Mouse (Mus musculus): ENCODE data around the gene Tnfsf10. TPM values are rescaled to one million over a fixed set of nuclear protein-coding genes. Genes with fewer than 3 reads are reported as not detected.
A peak's percentile ranks its signal among the peaks of the same experiment; 100 is the strongest.
"Not testable (repeated sequence)": the region's sequence is repeated elsewhere in the genome, so short reads cannot be mapped to it uniquely, and the experiment has no call there.

Gene Tnfsf10
- polyA plus RNA-seq (2015; fragmentation: Nextera tagmentation; extraction: Ambion mirVana): 0.17 and 0.19 TPM in 2 replicates

GRCm38 (mm10) chr3:27316559-27317287 lies at the start of gene Tnfsf10:
Gene Tnfsf10 (plus strand): TSS chr3:27317028.
- H3K4me3 ChIP-seq: no peak within 1 kb of the TSS
- no peak within 1 kb of the TSS for H3K9ac ChIP-seq
- ATAC-seq (replicated peaks): no peak
- H3K4me2 ChIP-seq: no peak within 1 kb of the TSS
- no peaks in the 10 kb centered on the region for H3K36me3 ChIP-seq (replicated peaks)
- H3K27me3 ChIP-seq (replicated peaks): no peaks in the 10 kb centered on the region
- 69% methylated on average over 9 of the region's 9 CpGs for WGBS
- no peaks in the 10 kb centered on the region for H3K4me1 ChIP-seq
- no peak within 1 kb of the TSS for H3K27ac ChIP-seq
- no peaks in the 10 kb centered on the region for H3K9me3 ChIP-seq

- no peaks in the 10 kb centered on the region for H3K4me1 ChIP-seq
- H3K9me3 ChIP-seq: no peaks in the 10 kb centered on the region
- no peak overlapping the region for H3K4me3 ChIP-seq
- no peak for ATAC-seq (replicated peaks)
- H3K9ac ChIP-seq: no peak overlapping the region
- 90% methylated on average over 5 of the region's 5 CpGs for WGBS
- H3K27me3 ChIP-seq (replicated peaks): no peaks in the 10 kb centered on the region
- no peak overlapping the region for H3K4me2 ChIP-seq
- no peak overlapping the region for H3K27ac ChIP-seq
- H3K36me3 ChIP-seq (replicated peaks): no peaks in the 10 kb centered on the region
Observed at GRCm38 (mm10) chr3:27267327-27267726, 49.5 kb upstream of the Tnfsf10 start.

GRCm38 (mm10) chr3:27267887-27268286 lies 48.9 kb upstream of the Tnfsf10 start:
- no peak overlapping the region for H3K4me3 ChIP-seq
- H3K9ac ChIP-seq: no peak overlapping the region
- H3K36me3 ChIP-seq (replicated peaks): no peaks in the 10 kb centered on the region
- H3K9me3 ChIP-seq: no peaks in the 10 kb centered on the region
- no peak overlapping the region for H3K27ac ChIP-seq
- no peak for ATAC-seq (replicated peaks)
- no peak overlapping the region for H3K4me2 ChIP-seq
- H3K4me1 ChIP-seq: no peaks in the 10 kb centered on the region
- H3K27me3 ChIP-seq (replicated peaks): no peaks in the 10 kb centered on the region
- WGBS: 76% methylated on average over 4 of the region's 4 CpGs

- Histone ChIP-seq H3K4me3 (no peak overlapping the region), H3K36me3 (replicated peaks) (no peaks in the 10 kb centered on the region), H3K9me3 (no peaks in the 10 kb centered on the region), H3K27ac (no peak overlapping the region), H3K27me3 (replicated peaks) (no peaks in the 10 kb centered on the region), H3K4me2 (no peak overlapping the region), H3K9ac (no peak overlapping the region), H3K4me1 (no peaks in the 10 kb centered on the region)
- ATAC-seq (replicated peaks): no peak
- 78% methylated on average over 4 of the region's 4 CpGs for WGBS
Observed at GRCm38 (mm10) chr3:27269151-27269550, 47.7 kb upstream of the Tnfsf10 start.

- Histone ChIP-seq H3K27me3 (replicated peaks) (no peaks in the 10 kb centered on the region), H3K9me3 (no peaks in the 10 kb centered on the region), H3K4me2 (no peak overlapping the region), H3K27ac (no peak overlapping the region), H3K4me3 (no peak overlapping the region), H3K4me1 (no peaks in the 10 kb centered on the region), H3K36me3 (replicated peaks) (no peaks in the 10 kb centered on the region), H3K9ac (no peak overlapping the region)
- ATAC-seq (replicated peaks): no peak
- WGBS: 34% methylated on average over 11 of the region's 11 CpGs
Observed at GRCm38 (mm10) chr3:27270160-27270962, 46.5 kb upstream of the Tnfsf10 start.

- ATAC-seq (replicated peaks): no peak
- 10% methylated on average over 7 of the region's 7 CpGs for WGBS
- Histone ChIP-seq H3K27ac (no peak overlapping the region), H3K4me2 (no peak overlapping the region), H3K9me3 (no peaks in the 10 kb centered on the region), H3K27me3 (replicated peaks) (no peaks in the 10 kb centered on the region), H3K36me3 (replicated peaks) (no peaks in the 10 kb centered on the region), H3K4me3 (no peak overlapping the region), H3K9ac (no peak overlapping the region), H3K4me1 (no peaks in the 10 kb centered on the region)
Observed at GRCm38 (mm10) chr3:27272926-27273745, 43.7 kb upstream of the Tnfsf10 start.

GRCm38 (mm10) chr3:27279286-27279925 lies 37.4 kb upstream of the Tnfsf10 start:
- not testable (repeated sequence) for H3K36me3 ChIP-seq (replicated peaks); H3K27me3 ChIP-seq (replicated peaks); H3K4me3 ChIP-seq; H3K27ac ChIP-seq; H3K9me3 ChIP-seq; H3K4me2 ChIP-seq; H3K9ac ChIP-seq; ATAC-seq (replicated peaks)
- peaks cover 14% of the 10 kb centered on the region for H3K4me1 ChIP-seq
- WGBS: 98% methylated on average over 14 of the region's 14 CpGs

- no peaks in the 10 kb centered on the region for H3K9me3 ChIP-seq
- H3K27ac ChIP-seq: no peak overlapping the region
- 58% methylated on average over 11 of the region's 11 CpGs for WGBS
- ATAC-seq (replicated peaks): no peak
- no peak overlapping the region for H3K4me2 ChIP-seq
- peaks cover 14% of the 10 kb centered on the region for H3K4me1 ChIP-seq
- H3K36me3 ChIP-seq (replicated peaks): no peaks in the 10 kb centered on the region
- H3K27me3 ChIP-seq (replicated peaks): no peaks in the 10 kb centered on the region
- H3K9ac ChIP-seq: no peak overlapping the region
- no peak overlapping the region for H3K4me3 ChIP-seq
Observed at GRCm38 (mm10) chr3:27280280-27280749, 36.5 kb upstream of the Tnfsf10 start.

GRCm38 (mm10) chr3:27283071-27283713 lies 33.6 kb upstream of the Tnfsf10 start:
- ATAC-seq (replicated peaks): peak; percentile 86
- Histone ChIP-seq H3K36me3 (replicated peaks) (no peaks in the 10 kb centered on the region), H3K27ac (peak overlapping the region; percentile 65), H3K9me3 (no peaks in the 10 kb centered on the region), H3K4me2 (peak overlapping the region; percentile 65), H3K27me3 (replicated peaks) (no peaks in the 10 kb centered on the region), H3K4me1 (peaks cover 14% of the 10 kb centered on the region), H3K9ac (peak overlapping the region; percentile 40), H3K4me3 (peak overlapping the region; percentile 34)
- WGBS: 1% methylated on average over 27 of the region's 27 CpGs

- H3K9ac ChIP-seq: no peak overlapping the region
Observed at GRCm38 (mm10) chr3:27283796-27284195, 33.0 kb upstream of the Tnfsf10 start.

GRCm38 (mm10) chr3:27284227-27284626 lies 32.6 kb upstream of the Tnfsf10 start:
- WGBS: 92% methylated on average over 5 of the region's 5 CpGs
- Histone ChIP-seq H3K4me1 (peaks cover 14% of the 10 kb centered on the region), H3K27me3 (replicated peaks) (no peaks in the 10 kb centered on the region), H3K27ac (no peak overlapping the region), H3K9ac (no peak overlapping the region), H3K36me3 (replicated peaks) (no peaks in the 10 kb centered on the region), H3K4me3 (no peak overlapping the region), H3K4me2 (no peak overlapping the region), H3K9me3 (no peaks in the 10 kb centered on the region)
- ATAC-seq (replicated peaks): no peak

More at GRCm38 (mm10) chr3:27283796-27284195, 33.0 kb upstream of the Tnfsf10 start:
- WGBS: 35% methylated on average over 7 of the region's 7 CpGs
- peak overlapping the region; percentile 34; the same call in 1 of the 2 replicates for H3K4me3 ChIP-seq
- peak overlapping the region; percentile 65; the same call in 1 of the 2 replicates for H3K27ac ChIP-seq
- peaks cover 14% of the 10 kb centered on the region for H3K4me1 ChIP-seq
- no peaks in the 10 kb centered on the region for H3K27me3 ChIP-seq (replicated peaks)
- peak; percentile 12 for ATAC-seq (replicated peaks)
- H3K36me3 ChIP-seq (replicated peaks): no peaks in the 10 kb centered on the region
- no peaks in the 10 kb centered on the region for H3K9me3 ChIP-seq
- H3K4me2 ChIP-seq: peak overlapping the region; percentile 65

Data from midbrain, embryonic 15.5 days (tissue).